Mouse (Mus musculus): ENCODE results near the gene Csf2rb2. TPM values are rescaled to one million over a fixed set of nuclear protein-coding genes. Genes with fewer than 3 reads are reported as not detected.
"Not testable (repeated sequence)": the region's sequence is repeated elsewhere in the genome, so short reads cannot be mapped to it uniquely, and the experiment has no call there.

The Csf2rb2 gene
- total RNA-seq, 2 experiments from 2014 or later, result 0.82 to 1.2 TPM

DNA sequence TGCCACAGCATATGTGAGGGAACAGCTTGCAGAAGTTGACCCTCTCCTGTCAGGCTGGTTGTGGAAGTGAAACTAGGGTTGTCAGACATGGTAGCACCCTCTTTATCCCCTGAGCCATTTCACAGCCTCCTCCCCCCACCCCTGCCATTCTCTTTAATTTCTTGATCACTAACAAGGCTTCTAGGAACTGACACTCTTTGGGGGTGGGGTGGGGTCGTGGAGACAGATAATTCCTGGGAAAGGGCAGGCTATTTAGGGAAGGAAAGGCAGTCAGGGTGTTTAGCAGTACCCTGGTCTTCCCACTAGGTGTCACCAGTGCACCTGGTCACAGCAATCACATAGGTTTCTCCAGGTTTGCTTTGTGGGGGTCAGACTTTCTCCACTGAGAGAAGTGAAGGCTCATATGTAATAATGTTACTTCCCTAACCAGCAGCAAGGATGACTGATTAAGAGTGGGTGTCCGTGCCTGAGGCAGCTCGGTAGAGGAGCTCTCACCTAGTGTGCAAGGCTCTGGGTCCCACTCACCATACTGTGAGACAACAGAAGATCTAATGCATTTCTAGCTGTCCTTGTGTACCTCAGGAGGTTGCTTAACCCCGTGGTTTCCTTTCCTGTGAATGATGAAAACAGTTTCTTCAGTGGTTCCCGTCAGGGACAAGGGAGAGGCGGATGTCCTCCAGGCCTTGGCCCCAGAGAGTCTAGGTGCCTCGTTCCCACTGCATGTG lies 48.0 kb downstream of the Csf2rb2 start:
- peak; percentile 63 for DNase-seq (ENCODE audit: low spot score)

DNA sequence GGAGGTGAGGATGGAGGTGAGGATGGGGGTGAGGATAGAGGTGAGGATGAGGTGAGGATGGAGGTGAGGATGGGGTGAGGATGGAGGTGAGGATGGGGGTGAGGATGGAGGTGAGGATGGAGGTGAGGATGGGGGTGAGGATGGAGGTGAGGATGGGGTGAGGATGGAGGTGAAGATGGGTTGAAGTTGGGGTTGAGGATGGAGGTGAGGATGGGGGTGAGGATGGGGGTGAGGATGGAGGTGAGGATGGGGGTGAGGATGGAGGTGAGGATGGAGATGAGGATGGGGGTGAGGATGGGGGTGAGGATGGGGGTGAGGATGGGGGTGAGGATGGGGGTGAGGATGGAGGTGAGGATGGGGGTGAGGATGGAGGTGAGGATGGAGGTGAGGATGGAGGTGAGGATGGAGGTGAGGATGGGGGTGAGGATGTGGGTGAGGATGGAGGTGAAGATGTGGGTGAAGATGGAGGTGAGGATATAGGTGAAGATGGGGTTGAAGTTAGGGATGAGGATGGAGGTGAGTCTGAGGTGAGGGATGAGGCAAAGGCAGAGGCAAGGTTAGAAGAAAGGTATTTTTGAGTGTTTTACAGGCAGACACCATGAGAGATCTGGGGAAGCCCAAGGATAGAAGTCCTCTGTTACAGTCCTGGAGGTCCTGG lies 48.8 kb downstream of the Csf2rb2 start:
- DNase-seq (ENCODE audit: low spot score), result not testable (repeated sequence)

DNA sequence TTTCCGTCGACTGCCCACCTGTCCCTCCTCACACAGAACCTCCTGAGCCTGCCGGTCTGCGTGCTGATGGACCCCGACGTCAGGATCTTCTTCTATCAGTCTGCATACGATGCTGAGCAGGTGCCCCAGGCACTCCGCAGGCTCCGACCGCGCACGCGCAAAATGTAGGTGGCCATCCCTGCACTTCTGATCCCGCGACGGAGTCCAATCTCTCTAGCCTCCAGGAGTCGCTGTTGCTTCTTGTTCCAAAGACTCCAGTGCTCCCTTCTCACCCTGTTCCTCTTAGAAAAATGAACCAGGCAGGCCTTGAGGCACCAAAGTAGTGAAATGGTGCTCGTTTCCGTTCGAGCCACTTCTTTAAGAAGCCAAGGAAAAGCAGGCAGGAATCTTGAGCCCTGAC lies 50.8 kb downstream of the Csf2rb2 start:
- DNase-seq (ENCODE audit: low spot score), result no peak

DNA sequence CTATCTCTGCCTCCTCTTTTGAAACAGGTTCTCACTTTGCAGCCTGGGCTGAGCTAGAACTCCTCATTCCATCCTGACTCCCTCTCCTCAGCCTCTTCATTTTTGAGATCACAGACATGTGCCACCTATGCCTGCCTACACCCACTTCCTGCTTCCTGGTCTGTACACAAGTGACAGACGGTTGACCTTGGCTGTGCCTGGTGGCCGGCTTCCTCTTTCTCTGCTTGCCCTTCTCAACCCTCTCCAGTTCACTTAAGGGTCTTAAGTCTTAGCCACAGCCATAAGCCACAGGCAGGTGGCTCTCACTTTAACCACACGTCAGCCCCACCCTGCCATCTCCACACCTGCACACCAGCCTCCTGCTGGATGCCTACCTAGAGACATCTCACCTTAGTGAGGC lies 57.1 kb downstream of the Csf2rb2 start:
- no peak for DNase-seq (ENCODE audit: low spot score)

DNA sequence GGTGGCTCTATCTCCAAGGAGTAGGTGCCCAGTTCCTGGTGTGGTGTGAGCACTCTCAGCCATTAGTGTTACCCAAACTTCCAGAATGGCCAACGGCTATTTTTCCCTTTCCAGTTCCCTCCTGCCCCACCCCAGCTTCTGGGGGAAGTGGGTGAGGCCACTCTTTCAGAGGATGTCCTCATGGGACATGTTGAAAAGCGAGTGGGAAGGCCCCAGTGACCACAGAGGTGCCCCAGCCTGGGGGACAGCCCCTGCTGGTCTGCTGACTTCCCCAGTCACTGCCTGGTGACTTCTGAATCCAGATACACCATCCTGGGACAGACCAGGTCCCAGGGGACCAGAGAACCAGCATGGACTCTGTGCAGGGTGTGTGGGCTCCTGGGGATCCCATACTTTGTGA lies 57.9 kb downstream of the Csf2rb2 start:
- no peak for DNase-seq (ENCODE audit: low spot score)

DNA sequence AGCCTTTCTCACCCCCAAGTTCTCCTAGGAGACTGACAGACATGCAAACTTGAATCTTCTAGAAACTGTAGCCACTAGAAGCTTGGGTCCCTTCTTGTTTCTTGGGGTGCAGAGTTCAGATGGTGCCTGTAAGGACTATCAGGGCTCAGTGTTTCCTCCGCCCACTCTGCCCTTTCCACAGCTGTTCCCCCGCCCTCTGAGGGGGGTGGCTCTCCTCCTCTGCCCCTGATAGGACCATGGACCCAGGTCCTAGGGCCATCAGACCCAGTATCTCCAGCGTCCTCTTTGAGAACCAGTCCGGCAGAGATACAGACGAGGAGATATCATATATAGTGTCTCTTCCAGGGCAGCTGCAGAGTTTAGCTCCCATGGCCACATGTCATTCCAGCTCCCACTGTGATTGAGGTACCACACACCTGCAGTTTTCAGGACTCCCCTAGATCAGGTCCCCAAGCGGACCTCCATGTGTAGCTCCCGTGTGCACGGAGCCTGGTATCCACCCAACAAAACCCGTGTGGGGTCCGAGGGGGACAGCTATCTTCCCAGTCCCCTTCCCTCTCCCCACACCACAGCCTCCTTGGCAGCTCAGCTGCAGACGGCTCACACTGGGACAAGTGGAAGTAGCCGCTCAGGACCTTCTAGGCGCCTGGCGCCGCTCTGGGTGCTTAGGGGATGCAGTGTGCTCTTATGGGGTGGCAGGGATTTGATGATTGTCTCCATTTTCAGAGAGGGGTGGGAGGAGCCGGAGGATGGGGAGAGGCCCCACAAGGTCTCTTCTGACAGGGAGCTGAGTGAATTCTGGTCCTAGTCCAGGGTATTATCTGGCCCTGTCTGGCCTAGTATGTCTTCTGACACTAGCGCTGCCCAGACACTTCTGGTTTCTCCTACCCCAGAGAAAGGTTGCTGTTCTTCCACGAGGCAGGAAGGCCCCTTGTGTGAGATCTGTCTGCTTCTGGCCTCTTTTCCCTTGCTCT lies 59.1 kb downstream of the Csf2rb2 start:
- no peak for DNase-seq (ENCODE audit: low spot score)

DNA sequence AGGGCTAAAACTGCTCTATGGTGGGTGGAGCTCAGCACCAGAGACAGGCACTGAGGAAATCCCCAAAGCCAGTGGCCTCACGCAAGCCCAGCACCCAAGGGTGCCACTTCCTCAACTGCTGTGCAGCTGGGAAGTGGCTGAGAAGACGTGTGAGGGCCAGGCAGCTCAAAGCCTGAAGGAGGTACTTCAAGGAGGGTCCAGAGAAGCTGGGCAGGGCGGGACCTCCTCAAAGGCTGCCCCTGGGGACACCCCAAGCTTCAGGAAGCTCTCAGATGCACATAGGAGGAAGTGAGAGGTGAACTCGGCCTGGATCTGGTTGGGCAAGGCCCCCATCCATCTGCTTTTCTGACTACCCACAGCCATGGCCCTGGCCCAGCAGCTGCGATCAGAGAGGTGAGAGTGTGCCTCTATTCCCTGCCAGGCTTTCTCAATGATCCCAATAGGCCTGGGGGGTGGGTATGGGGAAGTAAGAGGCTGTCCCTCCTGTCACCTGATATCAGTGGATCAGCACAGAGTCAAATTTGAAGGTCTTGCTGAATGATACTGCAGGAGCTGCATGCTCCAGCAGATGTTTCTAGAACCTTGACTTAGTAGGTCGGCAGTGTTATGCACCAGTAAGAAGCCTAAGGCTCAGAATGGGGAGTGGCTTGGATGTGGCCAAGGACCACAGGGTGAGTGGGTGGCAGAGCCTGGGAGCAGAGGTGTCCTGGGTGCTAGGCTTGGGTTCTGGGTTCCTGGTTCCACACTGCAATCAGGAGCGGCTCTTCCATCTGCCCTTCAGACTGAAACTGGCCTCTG lies 60.6 kb downstream of the Csf2rb2 start, which contains the start of gene Ncf4:
Ncf4 (plus strand) TSS at position 107 of the 798 bp plus-strand sequence.
- DNase-seq (ENCODE audit: low spot score), result no peak

DNA sequence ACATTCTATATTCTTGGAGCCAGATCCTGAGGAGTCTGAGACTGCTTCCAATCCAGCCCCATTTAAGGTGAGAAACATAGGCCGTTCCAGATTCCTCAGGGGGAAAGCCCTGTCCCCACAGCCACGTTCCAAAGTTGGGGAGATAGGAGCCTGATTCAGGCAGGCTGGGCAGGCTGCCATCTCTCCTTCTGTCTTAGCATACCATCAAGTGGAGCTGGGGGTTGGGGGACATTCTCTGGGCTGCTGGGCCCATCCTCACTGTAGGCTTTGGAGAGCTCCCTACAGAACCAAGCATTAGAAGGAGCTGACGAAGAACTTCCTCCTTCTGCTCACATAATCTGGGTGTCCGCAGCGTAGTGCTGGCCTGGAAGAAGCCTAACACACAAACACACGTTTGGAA lies 61.7 kb downstream of the Csf2rb2 start:
- DNase-seq (ENCODE audit: low spot score), result no peak

DNA sequence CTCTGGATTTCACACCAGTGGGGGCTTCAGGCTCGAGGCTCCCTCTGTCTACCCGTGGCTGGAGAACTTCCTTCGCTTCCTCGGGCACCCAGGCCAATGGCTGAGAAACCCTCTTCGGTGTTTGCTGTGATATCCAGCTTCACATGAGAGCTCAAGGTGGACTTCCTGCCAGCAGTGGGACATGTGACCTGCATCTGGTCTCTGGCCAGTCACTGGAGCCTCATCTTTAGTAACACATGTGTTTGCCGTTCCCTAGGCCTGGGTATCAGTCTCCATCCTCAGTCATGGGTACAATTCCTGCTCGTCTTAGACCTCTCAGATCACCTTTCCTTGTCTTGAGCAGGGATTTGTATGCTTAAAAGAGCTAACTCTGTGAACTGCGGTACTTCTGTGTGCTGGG lies 62.5 kb downstream of the Csf2rb2 start:
- peak; percentile 81 for DNase-seq (ENCODE audit: low spot score)

DNA sequence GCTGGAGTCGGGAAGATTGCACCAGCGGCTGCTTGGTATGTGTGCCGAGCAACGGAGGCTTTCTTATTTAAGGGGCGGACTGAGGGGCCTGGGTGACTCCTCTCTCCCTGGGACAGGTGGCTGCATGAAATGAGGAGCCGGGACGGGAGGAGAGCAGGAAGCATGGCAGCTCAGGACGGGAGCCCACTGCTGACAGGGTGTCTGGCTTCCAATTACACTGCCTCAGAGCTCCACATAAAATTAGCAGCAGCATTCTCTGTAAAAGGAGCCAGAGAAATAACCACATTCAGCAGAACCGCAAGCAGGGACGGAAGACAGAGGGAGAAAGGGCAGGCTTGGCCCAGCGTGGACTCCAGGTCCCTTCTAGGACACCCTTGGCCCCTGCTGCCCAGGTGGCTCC lies 64.2 kb downstream of the Csf2rb2 start:
- peak; percentile 75 for DNase-seq (ENCODE audit: low spot score)

DNA sequence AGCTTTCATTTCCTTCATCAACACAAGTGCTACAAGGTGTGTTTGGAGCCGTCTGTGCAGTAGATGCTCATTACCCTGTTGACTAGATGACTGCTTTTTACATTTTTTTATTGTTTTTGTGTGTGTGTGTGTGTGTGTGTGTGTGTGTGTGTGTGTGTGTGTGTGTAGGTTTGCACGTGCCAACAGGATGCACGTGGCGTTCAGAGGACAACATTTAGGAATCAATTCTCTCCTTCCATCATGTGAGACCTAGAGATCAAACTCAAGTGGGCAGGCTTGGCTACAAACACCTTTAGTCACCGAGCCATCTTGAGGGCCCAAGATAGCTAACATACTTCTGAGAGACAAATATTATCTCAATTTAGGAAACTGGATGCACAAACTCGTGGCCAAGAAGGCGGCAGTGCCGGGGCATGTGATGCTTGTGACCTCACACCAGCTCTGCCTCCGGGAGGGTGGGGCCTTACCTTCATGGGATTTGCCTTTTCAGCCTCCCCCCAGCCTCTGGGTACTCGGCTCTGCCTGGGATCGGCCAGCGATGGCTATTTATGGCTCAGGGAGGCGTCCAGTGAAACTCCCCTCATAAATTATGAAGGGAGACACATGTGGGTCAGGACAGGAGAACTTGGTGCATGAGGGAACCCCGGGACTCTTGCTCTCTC lies 65.4 kb downstream of the Csf2rb2 start:
- DNase-seq (ENCODE audit: low spot score), result peak; percentile 74

DNA sequence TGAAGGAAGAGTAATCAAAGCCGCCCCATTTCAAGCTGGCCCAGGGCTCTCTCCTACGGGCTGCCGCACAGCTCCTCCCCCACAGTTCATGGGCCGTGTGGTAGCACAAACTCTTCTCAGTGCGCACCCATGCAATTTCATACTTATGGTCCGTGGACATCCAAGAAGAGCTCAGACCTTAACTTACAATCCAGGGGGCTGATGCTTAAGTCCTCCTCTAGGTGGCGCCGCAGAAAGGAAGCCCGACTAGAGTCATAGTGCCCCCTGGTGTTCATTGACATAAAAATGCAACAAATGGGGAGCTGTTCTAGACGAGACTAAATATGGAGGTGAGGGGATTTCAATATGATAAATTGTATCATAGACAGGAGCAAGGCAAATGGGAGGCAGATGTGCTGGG lies 66.1 kb downstream of the Csf2rb2 start:
- DNase-seq (ENCODE audit: low spot score), result peak; percentile 81

DNA sequence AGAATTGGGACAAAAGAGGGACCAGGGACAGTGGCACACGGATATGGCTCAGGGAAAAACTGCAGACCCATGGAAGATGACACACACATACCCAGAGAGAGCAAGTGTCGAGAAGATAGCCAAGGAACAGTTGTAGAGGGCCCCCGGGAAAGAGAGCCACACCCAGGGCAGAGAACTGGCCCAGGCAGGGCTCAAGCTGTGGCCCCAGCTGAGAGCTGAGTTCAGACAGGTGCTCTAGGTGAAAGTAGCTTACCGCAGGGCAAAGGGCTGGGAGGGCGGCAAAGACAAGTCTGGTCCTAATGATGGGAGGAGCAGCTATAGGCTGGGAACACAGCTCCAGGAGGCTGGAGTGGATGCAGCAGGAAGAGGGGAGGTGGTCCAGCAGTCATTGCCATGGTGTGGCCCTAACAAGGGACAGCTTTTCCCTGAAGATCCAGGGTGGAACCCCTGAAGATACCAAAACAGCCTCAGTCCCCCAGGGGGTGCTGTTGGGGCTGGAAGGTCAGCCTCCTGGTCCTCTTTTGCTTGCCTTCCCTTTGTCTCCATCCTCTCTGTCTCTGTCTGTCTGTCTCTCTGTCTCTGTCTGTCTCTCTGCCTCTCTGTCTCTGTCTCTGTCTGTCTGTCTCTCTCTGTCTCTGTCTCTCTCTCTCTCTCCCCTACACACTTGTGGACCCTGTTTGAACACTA lies 70.6 kb downstream of the Csf2rb2 start:
- DNase-seq (ENCODE audit: low spot score), result no peak

Small RNAs within 50 kb of the gene (microRNA-seq; reads per million reads assigned to microRNA genes)
- gene Mir7676-1 (not detected), gene Mir7676-2 (not detected)

Other genes with a start within 250 kb of the Csf2rb2 start
- not detected for gene Cacng2, start 185.7 kb downstream of the Csf2rb2 start, total RNA-seq (2021)
- 10 to 100 TPM; 11.5 to 16.6 TPM for gene Ift27, start 131.6 kb downstream of the Csf2rb2 start, total RNA-seq (2021)
- over 10,000 TPM; 13,440 to 14,162 TPM for gene Pvalb, start 99.3 kb downstream of the Csf2rb2 start, total RNA-seq (2021)
- gene Ncf4, start 60.9 kb downstream of the Csf2rb2 start, total RNA-seq (2021), result under 1 TPM; 0.50 to 1.00 TPM
- gene Csf2rb, start 20.0 kb upstream of the Csf2rb2 start, total RNA-seq (2021), result 1 to 10 TPM; 1.6 to 1.7 TPM
- gene Tex33, start 90.2 kb upstream of the Csf2rb2 start, total RNA-seq (2021), result not detected
- gene Tst, start 100.2 kb upstream of the Csf2rb2 start, total RNA-seq (2021), result 10 to 100 TPM; 21.7 to 24.2 TPM
- 10 to 100 TPM; 56.5 to 65.3 TPM for gene Mpst, start 100.7 kb upstream of the Csf2rb2 start, total RNA-seq (2021)
- gene Kctd17, start 122.8 kb upstream of the Csf2rb2 start, total RNA-seq (2021), result 10 to 100 TPM in 1 of 2 experiments, 1 to 10 TPM in 1; 8.4 to 13.9 TPM
- under 1 TPM in 1 of 2 experiments, not detected in 1; 0.17 TPM for gene Tmprss6, start 162.9 kb upstream of the Csf2rb2 start, total RNA-seq (2021)
- gene Il2rb, start 189.6 kb upstream of the Csf2rb2 start, total RNA-seq (2021), result not detected
- gene C1qtnf6, start 225.7 kb upstream of the Csf2rb2 start, total RNA-seq (2021), result 1 to 10 TPM; 1.0 to 2.4 TPM
- not detected for gene Sstr3, start 239.0 kb upstream of the Csf2rb2 start, total RNA-seq (2021)